Mouse (Mus musculus): ENCODE measurements around the gene Slc45a2. TPM values are rescaled to one million over a fixed set of nuclear protein-coding genes. Genes with fewer than 3 reads are reported as not detected.

Gene Slc45a2
- polyA plus RNA-seq, 1 experiment = not detected

DNA sequence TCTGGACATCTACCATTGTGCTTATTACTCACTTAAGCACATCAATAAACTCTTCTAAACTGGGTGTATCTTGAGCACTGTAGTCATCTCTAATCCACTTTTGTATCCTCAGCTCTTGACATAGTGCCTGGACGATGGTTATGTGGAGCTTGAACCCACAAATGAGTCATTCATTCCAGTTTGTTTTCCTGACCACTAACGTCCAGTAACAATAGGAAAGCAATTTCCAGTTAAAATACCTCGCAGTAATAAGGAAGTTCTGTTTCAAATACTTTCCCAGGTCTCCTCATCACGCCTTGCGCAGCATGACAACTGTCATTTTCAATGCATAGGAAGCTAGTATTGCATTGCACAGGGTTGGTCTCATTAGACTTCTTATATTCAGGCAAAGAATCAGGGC lies 42.3 kb downstream of the Slc45a2 start:
- no peaks in the 10 kb centered on the region for H3K4me1 ChIP-seq (ENCODE audit: control insufficient read depth, insufficient read depth, insufficient read length, low read length)
- TF ChIP-seq CTCF (IDR thresholded peaks at IDR 0.05; ENCODE audit: extremely low read depth, insufficient read length, insufficient replicate concordance, low read depth, low read length) = no peak
- TF ChIP-seq POLR2A (IDR thresholded peaks at IDR 0.05; ENCODE audit: low read depth, low read length) = no peak
- no peak overlapping the region for H3K4me3 ChIP-seq (ENCODE audit: low read depth, low read length)
- H3K27me3 ChIP-seq (ENCODE audit: control insufficient read depth, insufficient read depth, low read length) = no peaks in the 10 kb centered on the region
- H3K36me3 ChIP-seq (ENCODE audit: control insufficient read depth, insufficient read depth, low read length) = no peaks in the 10 kb centered on the region
- no peak overlapping the region for H3K27ac ChIP-seq (ENCODE audit: insufficient read depth, low read depth, low read length)
- 39% methylated on average over 5 of the region's 5 CpGs for WGBS

- TF ChIP-seq POLR2A (IDR thresholded peaks at IDR 0.05; ENCODE audit: low read depth, low read length) (no peak), CTCF (IDR thresholded peaks at IDR 0.05; ENCODE audit: extremely low read depth, insufficient read length, insufficient replicate concordance, low read depth, low read length) (no peak)
- H3K4me3 ChIP-seq (ENCODE audit: low read depth, low read length) = no peak overlapping the region
- WGBS = 52% methylated on average over 10 of the region's 10 CpGs
- no peaks in the 10 kb centered on the region for H3K4me1 ChIP-seq (ENCODE audit: control insufficient read depth, insufficient read depth, insufficient read length, low read length)
- H3K27ac ChIP-seq (ENCODE audit: insufficient read depth, low read depth, low read length) = no peak overlapping the region
- no peaks in the 10 kb centered on the region for H3K36me3 ChIP-seq (ENCODE audit: control insufficient read depth, insufficient read depth, low read length)
- no peaks in the 10 kb centered on the region for H3K27me3 ChIP-seq (ENCODE audit: control insufficient read depth, insufficient read depth, low read length)
Measured at GRCm38 (mm10) chr15:11053678-11054439, 53.3 kb downstream of the Slc45a2 start.

DNA sequence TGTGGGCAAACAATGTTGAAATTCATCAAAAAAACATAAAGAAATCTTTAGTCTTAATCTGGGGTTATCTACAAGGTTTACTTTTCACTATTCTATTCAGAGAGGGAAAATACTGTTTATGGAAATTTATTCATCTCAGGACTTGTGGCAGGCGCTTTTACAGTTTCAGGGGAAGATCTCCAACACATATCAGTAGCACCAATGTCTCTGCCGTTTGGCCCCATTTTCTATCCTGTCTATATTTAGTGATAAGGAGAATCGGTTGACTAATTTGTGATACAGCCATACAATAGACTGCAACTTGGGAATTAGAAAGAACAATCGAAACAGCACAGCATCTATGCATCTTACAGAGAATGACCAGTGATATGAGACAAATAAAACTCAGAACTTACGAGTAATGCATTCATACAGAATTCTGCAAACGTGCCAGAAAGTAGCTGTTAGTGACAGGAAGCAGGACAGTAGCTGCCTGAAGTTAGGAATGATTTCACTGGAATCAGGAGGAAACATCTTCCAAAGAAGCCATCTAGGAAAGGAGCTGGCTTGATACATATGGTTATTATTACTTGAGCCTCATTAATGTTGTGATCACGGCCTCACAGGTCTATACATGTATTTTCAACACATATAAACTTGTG lies 54.0 kb downstream of the Slc45a2 start:
- Histone ChIP-seq H3K4me3 (ENCODE audit: low read depth, low read length) (no peak overlapping the region), H3K27me3 (ENCODE audit: control insufficient read depth, insufficient read depth, low read length) (no peaks in the 10 kb centered on the region), H3K27ac (ENCODE audit: insufficient read depth, low read depth, low read length) (no peak overlapping the region), H3K4me1 (ENCODE audit: control insufficient read depth, insufficient read depth, insufficient read length, low read length) (no peaks in the 10 kb centered on the region), H3K36me3 (ENCODE audit: control insufficient read depth, insufficient read depth, low read length) (no peaks in the 10 kb centered on the region)
- 59% methylated on average over 7 of the region's 7 CpGs for WGBS
- no peak for TF ChIP-seq CTCF (IDR thresholded peaks at IDR 0.05; ENCODE audit: extremely low read depth, insufficient read length, insufficient replicate concordance, low read depth, low read length)
- TF ChIP-seq POLR2A (IDR thresholded peaks at IDR 0.05; ENCODE audit: low read depth, low read length) = no peak

DNA sequence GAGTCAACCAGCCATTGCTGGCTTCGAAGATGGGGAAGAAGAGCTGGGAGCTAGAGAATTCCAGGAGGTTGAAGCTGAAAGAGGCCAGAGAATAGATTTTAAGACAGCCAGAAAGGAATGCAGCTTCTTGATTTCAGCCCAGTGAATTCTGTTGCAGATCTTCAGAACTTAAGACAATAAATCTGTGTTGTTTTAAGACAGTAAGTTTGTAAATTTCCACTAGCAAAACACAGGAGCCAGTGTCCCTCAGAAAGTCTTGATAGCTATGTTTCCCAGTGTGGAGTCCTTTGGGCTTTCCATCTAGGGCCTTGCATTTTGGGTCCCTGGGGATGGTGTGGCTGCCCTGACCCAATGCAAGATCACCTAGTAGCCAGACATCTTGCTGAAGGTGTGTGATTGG lies 62.4 kb downstream of the Slc45a2 start:
- H3K4me1 ChIP-seq (ENCODE audit: control insufficient read depth, insufficient read depth, insufficient read length, low read length) = no peaks in the 10 kb centered on the region
- H3K27me3 ChIP-seq (ENCODE audit: control insufficient read depth, insufficient read depth, low read length) = no peaks in the 10 kb centered on the region; the same call in 1 of the 2 replicates
- no peak overlapping the region for H3K4me3 ChIP-seq (ENCODE audit: low read depth, low read length)
- no peak overlapping the region for H3K27ac ChIP-seq (ENCODE audit: insufficient read depth, low read depth, low read length)
- TF ChIP-seq POLR2A (IDR thresholded peaks at IDR 0.05; ENCODE audit: low read depth, low read length) (no peak), CTCF (IDR thresholded peaks at IDR 0.05; ENCODE audit: extremely low read depth, insufficient read length, insufficient replicate concordance, low read depth, low read length) (no peak)
- H3K36me3 ChIP-seq (ENCODE audit: control insufficient read depth, insufficient read depth, low read length) = no peaks in the 10 kb centered on the region
- 88% methylated on average over 1 of the region's 1 CpGs for WGBS

GRCm38 (mm10) chr15:11064160-11064557 lies 63.6 kb downstream of the Slc45a2 start:
- WGBS = 24% methylated on average over 2 of the region's 2 CpGs
- H3K36me3 ChIP-seq (ENCODE audit: control insufficient read depth, insufficient read depth, low read length) = no peaks in the 10 kb centered on the region
- H3K27ac ChIP-seq (ENCODE audit: insufficient read depth, low read depth, low read length) = no peak overlapping the region
- TF ChIP-seq CTCF (IDR thresholded peaks at IDR 0.05; ENCODE audit: extremely low read depth, insufficient read length, insufficient replicate concordance, low read depth, low read length) (no peak), POLR2A (IDR thresholded peaks at IDR 0.05; ENCODE audit: low read depth, low read length) (no peak)
- no peaks in the 10 kb centered on the region; the same call in 1 of the 2 replicates for H3K27me3 ChIP-seq (ENCODE audit: control insufficient read depth, insufficient read depth, low read length)
- no peaks in the 10 kb centered on the region for H3K4me1 ChIP-seq (ENCODE audit: control insufficient read depth, insufficient read depth, insufficient read length, low read length)
- no peak overlapping the region for H3K4me3 ChIP-seq (ENCODE audit: low read depth, low read length)

DNA sequence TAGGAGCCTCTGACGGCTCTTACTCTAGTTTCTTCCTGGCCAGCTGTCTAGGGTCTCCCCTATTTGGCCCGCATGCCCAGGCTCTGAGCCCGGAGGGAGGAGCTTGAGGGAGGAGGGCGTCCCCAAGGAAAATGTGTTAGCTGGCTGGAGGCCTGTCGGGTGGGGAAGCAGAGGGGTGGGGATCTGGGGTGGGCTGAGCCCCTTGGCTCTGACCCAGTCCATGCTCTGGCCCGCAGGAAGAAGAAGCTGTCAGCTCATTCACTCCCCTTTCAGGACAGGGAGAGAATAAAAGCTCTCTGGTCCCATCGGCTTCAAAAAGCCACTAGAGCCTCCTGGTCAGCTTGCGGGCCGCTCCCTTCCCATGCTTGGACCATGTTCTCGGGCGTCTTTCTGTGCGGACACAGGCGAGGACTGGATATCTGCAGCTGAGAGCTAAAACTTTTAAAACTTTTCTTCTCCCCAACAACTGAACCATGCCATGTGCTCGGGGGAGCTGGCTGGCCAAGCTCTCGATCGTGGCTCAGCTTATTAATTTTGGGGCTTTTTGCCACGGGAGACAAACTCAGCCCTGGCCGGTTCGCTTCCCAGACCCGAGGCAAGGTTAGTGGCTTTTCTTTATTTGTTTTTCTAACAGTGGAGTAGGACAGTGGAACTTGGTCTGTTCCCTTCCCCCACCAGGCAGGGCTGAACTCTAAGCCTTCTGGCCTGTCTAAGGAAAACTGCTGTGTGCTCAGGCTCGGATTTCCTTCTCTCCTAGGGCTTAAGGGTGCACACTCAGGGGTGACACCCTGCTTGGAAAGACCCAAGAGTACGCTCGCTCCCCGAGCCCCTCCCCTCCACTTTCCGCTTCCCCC lies 64.3 kb downstream of the Slc45a2 start, which contains the start of gene Adamts12:
Adamts12 (plus strand) TSS at position 233 of the 854 bp plus-strand sequence.
- H3K4me1 ChIP-seq (ENCODE audit: control insufficient read depth, insufficient read depth, insufficient read length, low read length) = no peaks in the 10 kb centered on the region
- H3K27ac ChIP-seq (ENCODE audit: insufficient read depth, low read depth, low read length) = peak within 1 kb of the TSS; percentile 13; the same call in 1 of the 2 replicates
- no peak for TF ChIP-seq CTCF (IDR thresholded peaks at IDR 0.05; ENCODE audit: extremely low read depth, insufficient read length, insufficient replicate concordance, low read depth, low read length)
- TF ChIP-seq POLR2A (IDR thresholded peaks at IDR 0.05; ENCODE audit: low read depth, low read length) = no peak
- WGBS = 11% methylated on average over 25 of the region's 25 CpGs
- H3K4me3 ChIP-seq (ENCODE audit: low read depth, low read length) = peak within 1 kb of the TSS; percentile 39
- no peaks in the 10 kb centered on the region; the same call in 1 of the 2 replicates for H3K27me3 ChIP-seq (ENCODE audit: control insufficient read depth, insufficient read depth, low read length)
- no peaks in the 10 kb centered on the region for H3K36me3 ChIP-seq (ENCODE audit: control insufficient read depth, insufficient read depth, low read length)

Data from small intestine, adult 2 months (tissue).